Mouse (Mus musculus): ENCODE results near the gene Tor1aip2.

DNA sequence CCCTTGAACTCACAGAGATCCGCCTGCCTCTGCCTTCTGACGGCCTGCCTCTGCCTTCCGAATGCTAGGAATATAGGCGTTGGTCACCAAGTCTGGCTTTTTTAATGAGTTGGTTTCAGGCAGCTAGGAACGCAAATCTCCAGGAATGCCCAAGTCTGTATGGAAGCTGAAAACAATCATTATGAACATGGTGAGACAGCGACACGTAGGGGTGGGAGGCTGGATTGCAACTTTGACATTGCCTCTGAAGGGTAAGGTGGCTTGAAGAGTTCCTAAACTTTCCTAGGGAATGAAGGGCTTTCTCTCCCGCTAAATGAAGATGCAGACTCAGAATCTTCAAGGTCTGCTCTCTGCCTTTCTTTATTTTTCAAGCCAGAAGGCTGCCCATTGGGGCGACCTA, 75.9 kb downstream of the Tor1aip2 start:
- TF ChIP-seq CTCF (IDR thresholded peaks at IDR 0.05; ENCODE audit: low read depth, low read length) (no peak), GATA1 (IDR thresholded peaks at IDR 0.05; ENCODE audit: borderline replicate concordance, low read length) (no peak), TAL1 (conservative IDR thresholded peaks at IDR 0.05; ENCODE audit: low read depth, low read length) (no peak)
